Comparison of ENCODE assay signal across 9 mouse cellular contexts in genomic region chr11:16800507-16800906, GRCm38 (mm10). TPM values are rescaled to one million over a fixed set of nuclear protein-coding genes. Genes with fewer than 3 reads are reported as not detected.
DNase-seq lines count a peak whose midpoint lies in the region; ATAC-seq and TF ChIP-seq lines count a peak whose summit lies in the region.
"Had no signal": no experiment of that assay in that cellular context is flagged by ENCODE, and none has a peak within 500 bp of the region (broad histone marks: within the 10 kb centered on the region; RNA-seq: fewer than 3 reads in every experiment).

No protein-coding gene starts in this region.

- H3K9me3 ChIP-seq in liver, embryonic 12.5 days (replicated peaks): no peaks in the 10 kb centered on the region
- no peaks in the 10 kb centered on the region for H3K9me3 ChIP-seq in liver, postnatal 0 days (ENCODE audit: low read length)
- H3K9me3 ChIP-seq: hindbrain, embryonic 15.5 days had no signal

- 65% methylated on average over 6 of the region's 6 CpGs for WGBS in liver, embryonic 12.5 days (ENCODE audit: insufficient replicate concordance)
- WGBS in liver, postnatal 0 days (ENCODE audit: insufficient replicate concordance): 56% methylated on average over 6 of the region's 6 CpGs

- H3K27me3 ChIP-seq in liver, embryonic 12.5 days (replicated peaks): no peaks in the 10 kb centered on the region; the same call in 1 of the 2 replicates
- H3K27me3 ChIP-seq in liver, postnatal 0 days (ENCODE audit: insufficient read depth, low read length): no peaks in the 10 kb centered on the region
- H3K27me3 ChIP-seq: hindbrain, embryonic 15.5 days had no signal

- no peaks in the 10 kb centered on the region for H3K36me3 ChIP-seq in liver, embryonic 12.5 days
- no peaks in the 10 kb centered on the region for H3K36me3 ChIP-seq in liver, postnatal 0 days (replicated peaks; ENCODE audit: insufficient read depth, low read length)
- H3K36me3 ChIP-seq: hindbrain, embryonic 15.5 days had no signal

- no peak overlapping the region for H3K4me3 ChIP-seq in liver, embryonic 12.5 days
- no peak overlapping the region for H3K4me3 ChIP-seq in liver, postnatal 0 days (ENCODE audit: low read depth, low read length)
- H3K4me3 ChIP-seq: hindbrain, embryonic 15.5 days had no signal

- H3K4me2 ChIP-seq in liver, embryonic 12.5 days: no peak overlapping the region
- no peak overlapping the region for H3K4me2 ChIP-seq in liver, postnatal 0 days (ENCODE audit: low read depth, low read length)
- H3K4me2 ChIP-seq: hindbrain, embryonic 15.5 days had no signal

- no peaks in the 10 kb centered on the region for H3K4me1 ChIP-seq in liver, embryonic 12.5 days
- peaks cover 42% of the 10 kb centered on the region for H3K4me1 ChIP-seq in liver, postnatal 0 days (ENCODE audit: insufficient read depth)
- H3K4me1 ChIP-seq: hindbrain, embryonic 15.5 days had no signal

- H3K9ac ChIP-seq in liver, embryonic 12.5 days: no peak overlapping the region
- H3K9ac ChIP-seq in liver, postnatal 0 days (replicated peaks): peak overlapping the region; percentile 27; the same call in 1 of the 2 replicates
- H3K9ac ChIP-seq: hindbrain, embryonic 15.5 days had no signal

- TF ChIP-seq EP300 in liver, postnatal 0 days (IDR thresholded peaks at IDR 0.05; ENCODE audit: low read depth): peak; percentile 62; the same call in 1 of the 2 replicates

- intact Hi-C loops in heart, postnatal 10 days (cut with DNase I): loop anchor here (5.0 kb wide), 1 partner anchor 48 kb away; the partner anchor contains the start of gene Egfr
- intact Hi-C loops in left cerebral cortex, postnatal 14 days (cut with DNase I): no loop called here

- ATAC-seq in liver, embryonic 12.5 days: no peak
- peak; percentile 88 for ATAC-seq in liver, postnatal 0 days

- TF ChIP-seq CTCF in liver, postnatal 0 days (IDR thresholded peaks at IDR 0.05; ENCODE audit: low read depth): no peak

- DNase-seq in liver: peak; percentile 8
- peak; percentile 75 to 81 for DNase-seq in heart, postnatal 10 days
- peak; percentile 69 for DNase-seq in liver, postnatal 0 days
- DNase-seq in urinary bladder, postnatal 14 days (ENCODE audit: low spot score): peak; percentile 79
- DNase-seq in left cerebral cortex, postnatal 14 days (ENCODE audit: low spot score in 2 of 2): no peak
- no peak for DNase-seq in layer of hippocampus, adult 9-10 months (ENCODE audit: low spot score)
- DNase-seq in layer of hippocampus, postnatal 25 days (ENCODE audit: extremely low spot score in 1 of 2, low spot score in 1 of 2): no peak

- H3K27ac ChIP-seq in liver, embryonic 12.5 days: no peak overlapping the region
- H3K27ac ChIP-seq in liver, postnatal 0 days (ENCODE audit: low read depth): peak overlapping the region; percentile 82
- H3K27ac ChIP-seq: hindbrain, embryonic 15.5 days had no signal

RNA-seq across cellular contexts. Expression of gene Egfr, which starts 48.5 kb away (rescaled TPM):
- 1.4 and 1.7 TPM in 2 replicates for polyA plus RNA-seq in liver, embryonic 12.5 days (2016; fragmentation: Nextera tagmentation; extraction: Ambion mirVana)
- total RNA-seq in heart, postnatal 10 days (2021): 10 to 100 TPM in 1 of 2 experiments, 1 to 10 TPM in 1; 7.9 to 16.2 TPM
- 25.1 and 26.3 TPM in 2 replicates for polyA plus RNA-seq in liver, postnatal 0 days (2015; fragmentation: Nextera tagmentation; extraction: Ambion mirVana)
- 10 to 100 TPM; 14.2 to 15.2 TPM for total RNA-seq in left cerebral cortex, postnatal 14 days (2021)
- total RNA-seq in layer of hippocampus, postnatal 25 days (2021): 10 to 100 TPM; 15.1 to 18.4 TPM

Comparison
In these comparisons a context has a peak if more than half of its experiments do, and no peak if none do; other contexts are left out.
1. DNase-seq: peak in liver (single experiment), heart, postnatal 10 days (2 of 2), liver, postnatal 0 days (single experiment) and urinary bladder, postnatal 14 days (single experiment); none in left cerebral cortex, postnatal 14 days (0 of 2), layer of hippocampus, adult 9-10 months (single experiment) and layer of hippocampus, postnatal 25 days (0 of 2).